Mouse (Mus musculus) forebrain, embryonic 11.5 days (tissue): ENCODE measurements around the gene Psmd10. TPM values are rescaled to one million over a fixed set of nuclear protein-coding genes. Genes with fewer than 3 reads are reported as not detected.
A peak's percentile ranks its signal among the peaks of the same experiment; 100 is the strongest.

ENCODE experiments used
- ATAC-seq: fragments of 200-750 bp; cut with Nextera tagmentation; replicated peaks from 2 replicates; pipeline ENCODE4 v1.8.0; 2017; ENCODE audit warnings: moderate TSS enrichment; ENCODE audit not compliant: low FRiP score
- DNase-seq: peaks from one replicate; pipeline ENCODE4 v3.0.0-alpha.2; 2017; ENCODE audit warnings: low spot score
- H3K27ac ChIP-seq: fragments of 300-500 bp; sonication (generic); 2 replicates; pipeline ENCODE4 v1.5.1; 2014; ENCODE audit warnings: low read depth, low read length
- H3K27me3 ChIP-seq: fragments of 300-500 bp; sonication (generic); 2 replicates; pipeline ENCODE4 v1.6.1; 2014; ENCODE audit warnings: mild to moderate bottlenecking, low read length, mixed read lengths; ENCODE audit not compliant: control insufficient read depth, insufficient read depth
- H3K36me3 ChIP-seq: fragments of 300-500 bp; sonication (generic); 2 replicates; pipeline ENCODE4 v1.6.1; 2014; ENCODE audit warnings: mild to moderate bottlenecking, low read length, moderate library complexity, mixed read lengths; ENCODE audit not compliant: control insufficient read depth, insufficient read depth
- H3K4me1 ChIP-seq: fragments of 300-500 bp; sonication (generic); replicated peaks from 2 replicates; pipeline ENCODE4 v1.6.1; 2014; ENCODE audit warnings: low read length, mixed read lengths; ENCODE audit not compliant: control insufficient read depth, insufficient read depth
- H3K4me2 ChIP-seq: fragments of 300-500 bp; sonication (generic); 2 replicates; pipeline ENCODE4 v1.6.1; 2014; ENCODE audit warnings: low read depth, mild to moderate bottlenecking, low read length, moderate library complexity, mixed read lengths; ENCODE audit not compliant: severe bottlenecking
- H3K4me3 ChIP-seq: fragments of 300-500 bp; sonication (generic); 2 replicates; pipeline ENCODE4 v1.5.1; 2014; ENCODE audit warnings: low read depth, low read length
- H3K9ac ChIP-seq: fragments of 300-500 bp; sonication (generic); 2 replicates; pipeline ENCODE4 v1.6.1; 2014; ENCODE audit warnings: low read length
- H3K9me3 ChIP-seq: fragments of 300-500 bp; sonication (generic); 2 replicates; pipeline ENCODE4 v1.6.1; 2016; ENCODE audit warnings: low read length, mixed read lengths; ENCODE audit not compliant: control insufficient read depth
- WGBS: fragments of 180-500 bp; shearing (Covaris S2); extraction: QIAGEN DNeasy Blood & Tissue Kit; methylation state at CpG from one replicate; pipeline ENCODE4 v1.1.7; 2014; 5-methylcytosine and 5-hydroxymethylcytosine counted together
- polyA plus RNA-seq: library from polyadenylated mRNA; unstranded; fragments of >200 nt; fragmentation: Nextera tagmentation; extraction: Ambion mirVana; gene quantifications from 2 replicates; pipeline ENCODE4 v1.2.1, GENCODE M21; 2014

The Psmd10 gene
- polyA plus RNA-seq, 1 experiment from 2014 or later: 38.5 TPM

- no peak for DNase-seq
- 82% methylated on average over 2 of the region's 2 CpGs for WGBS
- H3K27me3 ChIP-seq: peaks cover 18% of the 10 kb centered on the region
Measured at GRCm38 (mm10) chrX:140979546-140979945, 23.0 kb upstream of the Psmd10 start.

GRCm38 (mm10) chrX:140978943-140979342 is 22.4 kb upstream of the Psmd10 start:
- no peak for ATAC-seq
- Histone ChIP-seq H3K27ac (no peak overlapping the region), H3K27me3 (peaks cover 16% of the 10 kb centered on the region)

More at GRCm38 (mm10) chrX:140979546-140979945, 23.0 kb upstream of the Psmd10 start:
- H3K27ac ChIP-seq: no peak overlapping the region
- no peak for ATAC-seq
- H3K9me3 ChIP-seq: no peaks in the 10 kb centered on the region
- no peak overlapping the region for H3K9ac ChIP-seq
- no peak overlapping the region for H3K4me2 ChIP-seq
- no peak overlapping the region for H3K4me3 ChIP-seq
- H3K4me1 ChIP-seq: no peaks in the 10 kb centered on the region
- no peaks in the 10 kb centered on the region for H3K36me3 ChIP-seq

GRCm38 (mm10) chrX:140956959-140957358 is 431 bp upstream of the Psmd10 start:
- Histone ChIP-seq H3K4me2 (peak overlapping the region; percentile 41), H3K4me1 (no peaks in the 10 kb centered on the region), H3K9ac (no peak overlapping the region), H3K27me3 (peaks cover 7% of the 10 kb centered on the region; the same call in 1 of the 2 replicates), H3K9me3 (no peaks in the 10 kb centered on the region), H3K4me3 (peak overlapping the region; percentile 44), H3K36me3 (no peaks in the 10 kb centered on the region), H3K27ac (no peak overlapping the region)
- WGBS: 16% methylated on average over 5 of the region's 5 CpGs
- no peak for DNase-seq
- peak; percentile 75; the same call in 1 of the 2 replicates for ATAC-seq

More at GRCm38 (mm10) chrX:140978943-140979342, 22.4 kb upstream of the Psmd10 start:
- no peak overlapping the region for H3K9ac ChIP-seq
- H3K4me1 ChIP-seq: no peaks in the 10 kb centered on the region
- no peak overlapping the region for H3K4me3 ChIP-seq
- DNase-seq: no peak
- H3K4me2 ChIP-seq: no peak overlapping the region
- no peaks in the 10 kb centered on the region for H3K9me3 ChIP-seq
- no peaks in the 10 kb centered on the region for H3K36me3 ChIP-seq
- WGBS: 90% methylated on average over 1 of the region's 1 CpGs

GRCm38 (mm10) chrX:140953618-140954017 is 2.9 kb downstream of the Psmd10 start:
- no peak overlapping the region for H3K4me2 ChIP-seq
- H3K4me1 ChIP-seq: no peaks in the 10 kb centered on the region
- H3K9ac ChIP-seq: no peak overlapping the region
- peaks cover 11% of the 10 kb centered on the region; the same call in 1 of the 2 replicates for H3K27me3 ChIP-seq
- 90% methylated on average over 4 of the region's 4 CpGs for WGBS
- DNase-seq (no peak), ATAC-seq (no peak)
- H3K27ac ChIP-seq: no peak overlapping the region
- H3K9me3 ChIP-seq: no peaks in the 10 kb centered on the region
- H3K4me3 ChIP-seq: no peak overlapping the region
- no peaks in the 10 kb centered on the region for H3K36me3 ChIP-seq

- H3K4me2 ChIP-seq: no peak overlapping the region
- no peak for ATAC-seq
- no peaks in the 10 kb centered on the region for H3K9me3 ChIP-seq
- H3K27ac ChIP-seq: no peak overlapping the region
- 67% methylated on average over 5 of the region's 5 CpGs for WGBS
- peaks cover 21% of the 10 kb centered on the region; the same call in 1 of the 2 replicates for H3K27me3 ChIP-seq
- H3K36me3 ChIP-seq: no peaks in the 10 kb centered on the region
- no peak for DNase-seq
- no peak overlapping the region for H3K4me3 ChIP-seq
- no peak overlapping the region for H3K9ac ChIP-seq
- no peaks in the 10 kb centered on the region for H3K4me1 ChIP-seq
Measured at GRCm38 (mm10) chrX:140936271-140936670, 20.3 kb downstream of the Psmd10 start.

GRCm38 (mm10) chrX:140933263-140933662 is 23.3 kb downstream of the Psmd10 start:
- Histone ChIP-seq H3K4me3 (no peak overlapping the region), H3K9ac (no peak overlapping the region), H3K4me2 (no peak overlapping the region), H3K27ac (no peak overlapping the region), H3K9me3 (no peaks in the 10 kb centered on the region), H3K4me1 (no peaks in the 10 kb centered on the region), H3K36me3 (no peaks in the 10 kb centered on the region), H3K27me3 (peaks cover 16% of the 10 kb centered on the region; the same call in 1 of the 2 replicates)
- ATAC-seq: no peak
- DNase-seq: no peak
- 90% methylated on average over 3 of the region's 3 CpGs for WGBS

GRCm38 (mm10) chrX:140932066-140932465 is 24.5 kb downstream of the Psmd10 start:
- Histone ChIP-seq H3K9me3 (no peaks in the 10 kb centered on the region), H3K9ac (no peak overlapping the region), H3K36me3 (no peaks in the 10 kb centered on the region), H3K4me2 (no peak overlapping the region), H3K27me3 (peaks cover 16% of the 10 kb centered on the region; the same call in 1 of the 2 replicates), H3K4me3 (no peak overlapping the region), H3K27ac (no peak overlapping the region), H3K4me1 (no peaks in the 10 kb centered on the region)
- 74% methylated on average over 3 of the region's 3 CpGs for WGBS
- ATAC-seq: no peak
- no peak for DNase-seq

GRCm38 (mm10) chrX:140921321-140921720 is 35.2 kb downstream of the Psmd10 start:
- 82% methylated on average over 6 of the region's 6 CpGs for WGBS
- H3K4me2 ChIP-seq: no peak overlapping the region
- no peaks in the 10 kb centered on the region for H3K36me3 ChIP-seq
- H3K27ac ChIP-seq: no peak overlapping the region
- no peak for ATAC-seq
- no peaks in the 10 kb centered on the region for H3K4me1 ChIP-seq
- DNase-seq: no peak
- H3K27me3 ChIP-seq: peaks cover 29% of the 10 kb centered on the region
- H3K9ac ChIP-seq: no peak overlapping the region
- H3K9me3 ChIP-seq: no peaks in the 10 kb centered on the region
- no peak overlapping the region for H3K4me3 ChIP-seq

- H3K36me3 ChIP-seq: no peaks in the 10 kb centered on the region
- H3K27me3 ChIP-seq: peaks cover 7% of the 10 kb centered on the region
- H3K4me2 ChIP-seq: no peak within 1 kb of the TSS
- ATAC-seq (no peak), DNase-seq (no peak)
- H3K4me1 ChIP-seq: no peaks in the 10 kb centered on the region
- H3K27ac ChIP-seq: no peak within 1 kb of the TSS
- WGBS: 73% methylated on average over 7 of the region's 7 CpGs
- no peak within 1 kb of the TSS for H3K4me3 ChIP-seq
- no peak within 1 kb of the TSS for H3K9ac ChIP-seq
- H3K9me3 ChIP-seq: no peaks in the 10 kb centered on the region
Measured at GRCm38 (mm10) chrX:140907360-140907759, 49.2 kb downstream of the Psmd10 start, which contains the start of gene Vsig1. Gene Vsig1, plus strand, starts transcription at chrX:140907608.
